Mouse (Mus musculus) megakaryocyte-erythroid progenitor cell, adult 5-6 weeks (primary cell): ENCODE measurements around the gene 0610030E20Rik. TPM values are rescaled to one million over a fixed set of nuclear protein-coding genes. Genes with fewer than 3 reads are reported as not detected.

Source experiments
- ATAC-seq: replicated peaks from 2 replicates; pipeline ENCODE4 v1.8.0; 2016; ENCODE audit warnings: mild to moderate bottlenecking, inconsistent platforms; ENCODE audit not compliant: severe bottlenecking, poor library complexity, low FRiP score, low TSS enrichment
- total RNA-seq, 2 experiments: library from RNA; stranded (forward) in 1 of 2; stranded (reverse) in 1 of 2; fragments of 200-1000, 215-1000 nt in 1 of 2; fragments of >200 nt in 1 of 2; fragmentation: Nextera tagmentation in 1 of 2; gene quantifications; 2 replicates each; pipeline ENCODE4 v1.2.3; 2014 to 2017

0610030E20Rik gene
- total RNA-seq (2014; fragmentation: Nextera tagmentation) (28.5 and 31.0 TPM in 2 replicates), total RNA-seq (2017) (15.2 and 16.6 TPM in 2 replicates)

- peak; percentile 51 for ATAC-seq
Measured at GRCm38 (mm10) chr6:72347166-72347941, at the start of gene 0610030E20Rik. Gene 0610030E20Rik, plus strand, starts transcription at chr6:72347317.

GRCm38 (mm10) chr6:72297825-72298224 is 49.3 kb upstream of the 0610030E20Rik start:
- ATAC-seq = no peak

- ATAC-seq = no peak
Measured at GRCm38 (mm10) chr6:72302349-72302925, 44.7 kb upstream of the 0610030E20Rik start.

- ATAC-seq = no peak
Measured at GRCm38 (mm10) chr6:72303510-72303909, 43.6 kb upstream of the 0610030E20Rik start.

GRCm38 (mm10) chr6:72312198-72312597 is 34.9 kb upstream of the 0610030E20Rik start:
- no peak for ATAC-seq

GRCm38 (mm10) chr6:72313124-72313867 is 33.8 kb upstream of the 0610030E20Rik start:
- ATAC-seq = no peak

- ATAC-seq = no peak
Measured at GRCm38 (mm10) chr6:72315384-72315783, 31.7 kb upstream of the 0610030E20Rik start.

- ATAC-seq = no peak
Measured at GRCm38 (mm10) chr6:72316044-72316443, 31.1 kb upstream of the 0610030E20Rik start.

GRCm38 (mm10) chr6:72318440-72318839 is 28.7 kb upstream of the 0610030E20Rik start:
- ATAC-seq = peak; percentile 82

- ATAC-seq = peak; percentile 48
Measured at GRCm38 (mm10) chr6:72319019-72319418, 28.1 kb upstream of the 0610030E20Rik start.

- no peak for ATAC-seq
Measured at GRCm38 (mm10) chr6:72322936-72323335, 24.2 kb upstream of the 0610030E20Rik start.

GRCm38 (mm10) chr6:72323786-72324508 is 23.2 kb upstream of the 0610030E20Rik start:
- ATAC-seq = peak; percentile 96

- peak; percentile 46 for ATAC-seq
Measured at GRCm38 (mm10) chr6:72326274-72326673, 20.8 kb upstream of the 0610030E20Rik start.

GRCm38 (mm10) chr6:72329019-72329418 is 18.1 kb upstream of the 0610030E20Rik start:
- ATAC-seq = no peak

GRCm38 (mm10) chr6:72330133-72330532 is 17.0 kb upstream of the 0610030E20Rik start:
- ATAC-seq = no peak

- ATAC-seq = no peak
Measured at GRCm38 (mm10) chr6:72333111-72333510, 14.0 kb upstream of the 0610030E20Rik start.

- ATAC-seq = no peak
Measured at GRCm38 (mm10) chr6:72340481-72340880, 6.6 kb upstream of the 0610030E20Rik start.

GRCm38 (mm10) chr6:72344396-72345073 is 2.6 kb upstream of the 0610030E20Rik start:
- ATAC-seq = no peak

- peak; percentile 85 for ATAC-seq
Measured at GRCm38 (mm10) chr6:72345074-72345567, 2.0 kb upstream of the 0610030E20Rik start, which contains the start of gene Usp39. Gene Usp39, minus strand, starts transcription at chr6:72345184.
